Mouse (Mus musculus) CH12.LX (cell line): ENCODE data around the gene Nox1. TPM values are rescaled to one million over a fixed set of nuclear protein-coding genes. Genes with fewer than 3 reads are reported as not detected.

Source experiments
- DNase-seq: peaks from one replicate; pipeline ENCODE4 v3.0.0-alpha.2; 2013; ENCODE audit errors: extremely low read depth
- H3K27ac ChIP-seq: 2 replicates; pipeline ENCODE4 v1.5.1; 2012; ENCODE audit warnings: low read depth, mild to moderate bottlenecking, control low read depth, moderate library complexity; ENCODE audit not compliant: insufficient read depth
- H3K27me3 ChIP-seq: replicated peaks from 2 replicates; pipeline ENCODE3; 2012; ENCODE audit warnings: inconsistent platforms
- H3K36me3 ChIP-seq, 2 experiments: replicated peaks in 1 of 2; 2 replicates each; pipeline versions ENCODE3 to v1.6.1; 2012; ENCODE audit warnings: inconsistent platforms in 1 of 2, low read length in 1 of 2, mild to moderate bottlenecking in 1 of 2, mixed read lengths in 1 of 2, moderate library complexity in 1 of 2; ENCODE audit not compliant: control insufficient read depth in 1 of 2, insufficient read depth in 1 of 2
- H3K4me1 ChIP-seq, 2 experiments: 2 replicates each; pipeline ENCODE4 v1.6.1; 2012; ENCODE audit warnings: inconsistent platforms in 1 of 2, moderate library complexity in 1 of 2; ENCODE audit not compliant: insufficient read depth in 2 of 2, control insufficient read depth in 1 of 2
- H3K4me2 ChIP-seq: 2 replicates; pipeline ENCODE4 v1.6.1; 2012; ENCODE audit warnings: low read depth, mild to moderate bottlenecking, control low read depth; ENCODE audit not compliant: poor library complexity, insufficient read depth, severe bottlenecking
- H3K4me3 ChIP-seq, 3 experiments: fragments of 150-350 bp in 1 of 3; sonication (generic) in 1 of 3; replicated peaks in 1 of 3; 2 replicates each; pipeline versions ENCODE3 to v1.5.1; 2011 to 2012; ENCODE audit warnings: low read depth in 2 of 3, low read length in 2 of 3, mild to moderate bottlenecking in 2 of 3, moderate library complexity in 2 of 3, control low read depth in 1 of 3, improper control_type of control experiment in 1 of 3, inconsistent platforms in 1 of 3, mixed read lengths in 1 of 3; ENCODE audit not compliant: poor library complexity in 1 of 3
- H3K79me2 ChIP-seq: replicated peaks from 2 replicates; pipeline ENCODE4 v1.6.1; 2012; ENCODE audit warnings: mild to moderate bottlenecking, moderate library complexity; ENCODE audit not compliant: control insufficient read depth, poor library complexity, insufficient read depth, severe bottlenecking; ENCODE audit errors: extremely low read depth
- H3K9ac ChIP-seq: 2 replicates; pipeline ENCODE4 v1.6.1; 2012; ENCODE audit warnings: low read depth, mild to moderate bottlenecking, control low read depth, moderate library complexity; ENCODE audit not compliant: insufficient read depth
- H3K9me3 ChIP-seq: replicated peaks from 2 replicates; pipeline ENCODE3; 2012; ENCODE audit warnings: low read length, inconsistent platforms, mixed read lengths
- BHLHE40 ChIP-seq: IDR thresholded peaks from 2 replicates; pipeline ENCODE4 v1.6.1; 2011; ENCODE audit warnings: mild to moderate bottlenecking, low read depth, low read length, improper control_type of control experiment
- CHD1 ChIP-seq: IDR thresholded peaks from 2 replicates; pipeline ENCODE4 v1.6.1; 2012; ENCODE audit warnings: low read depth, low read length, improper control_type of control experiment, inconsistent platforms
- CHD2 ChIP-seq: IDR thresholded peaks from 2 replicates; pipeline ENCODE4 v1.6.1; 2011; ENCODE audit warnings: low read length, improper control_type of control experiment
- CTCF ChIP-seq, 2 experiments: IDR thresholded peaks in 1 of 2; conservative IDR thresholded peaks in 1 of 2; 2 replicates each; pipeline ENCODE4 v1.5.1; 2011 to 2012; ENCODE audit warnings: low read depth in 2 of 2, low read length in 2 of 2, improper control_type of control experiment in 1 of 2, inconsistent platforms in 1 of 2, mild to moderate bottlenecking in 1 of 2, moderate library complexity in 1 of 2
- ELF1 ChIP-seq: IDR thresholded peaks from 2 replicates; pipeline ENCODE4 v1.6.1; 2014; ENCODE audit warnings: low read depth, mild to moderate bottlenecking, inconsistent platforms, low read length, improper control_type of control experiment
- EP300 ChIP-seq: IDR thresholded peaks from 2 replicates; pipeline ENCODE4 v1.6.1; 2011; ENCODE audit warnings: low read length, improper control_type of control experiment
- ETS1 ChIP-seq: conservative IDR thresholded peaks from 2 replicates; pipeline ENCODE4 v1.6.1; 2012; ENCODE audit warnings: low read depth, mild to moderate bottlenecking, inconsistent platforms, low read length, improper control_type of control experiment, moderate library complexity
- GABPA ChIP-seq: IDR thresholded peaks from 2 replicates; pipeline ENCODE4 v1.6.1; 2012; ENCODE audit warnings: low read depth, low read length, improper control_type of control experiment, inconsistent platforms; ENCODE audit not compliant: insufficient replicate concordance
- HCFC1 ChIP-seq: IDR thresholded peaks from 2 replicates; pipeline ENCODE4 v1.6.1; 2012; ENCODE audit warnings: low read depth, mild to moderate bottlenecking, inconsistent platforms, low read length, improper control_type of control experiment
- IRF4 ChIP-seq: IDR thresholded peaks from 2 replicates; pipeline ENCODE4 v1.6.1; 2014; ENCODE audit warnings: low read depth, mild to moderate bottlenecking, inconsistent platforms, low read length, improper control_type of control experiment
- JUN ChIP-seq: IDR thresholded peaks from 2 replicates; pipeline ENCODE4 v1.6.1; 2011; ENCODE audit warnings: low read depth, mild to moderate bottlenecking, low read length, improper control_type of control experiment, moderate library complexity; ENCODE audit not compliant: insufficient read depth
- JUND ChIP-seq: conservative IDR thresholded peaks from 2 replicates; pipeline ENCODE4 v1.6.1; 2011; ENCODE audit warnings: low read depth, low read length, improper control_type of control experiment
- MAFK ChIP-seq: IDR thresholded peaks from 2 replicates; pipeline ENCODE4 v1.6.1; 2011; ENCODE audit warnings: low read length, improper control_type of control experiment; ENCODE audit not compliant: insufficient replicate concordance
- MAX ChIP-seq: IDR thresholded peaks from 2 replicates; pipeline ENCODE4 v1.6.1; 2011; ENCODE audit warnings: low read length, improper control_type of control experiment
- MAZ ChIP-seq: IDR thresholded peaks from 2 replicates; pipeline ENCODE4 v1.6.1; 2012; ENCODE audit warnings: low read depth, mild to moderate bottlenecking, inconsistent platforms, low read length, improper control_type of control experiment, moderate library complexity
- MXI1 ChIP-seq: IDR thresholded peaks from 2 replicates; pipeline ENCODE4 v1.6.1; 2011; ENCODE audit warnings: mild to moderate bottlenecking, low read depth, low read length, improper control_type of control experiment
- MYC ChIP-seq: IDR thresholded peaks from 2 replicates; pipeline ENCODE4 v1.6.1; 2011; ENCODE audit warnings: low read depth, mild to moderate bottlenecking, improper control_type of control experiment, low read length
- NELFE ChIP-seq: IDR thresholded peaks from 2 replicates; pipeline ENCODE4 v1.6.1; 2011; ENCODE audit warnings: low read depth, low read length, improper control_type of control experiment
- PAX5 ChIP-seq: IDR thresholded peaks from 2 replicates; pipeline ENCODE4 v1.6.1; 2012; ENCODE audit warnings: low read length, inconsistent platforms, mixed read lengths
- POLR2A ChIP-seq: IDR thresholded peaks from 2 replicates; pipeline ENCODE4 v1.6.1; 2011; ENCODE audit warnings: low read depth, mild to moderate bottlenecking, improper control_type of control experiment, low read length
- POLR2AphosphoS2 ChIP-seq: IDR thresholded peaks from 2 replicates; pipeline ENCODE4 v1.6.1; 2011; ENCODE audit warnings: low read depth, low read length, improper control_type of control experiment
- RAD21 ChIP-seq: IDR thresholded peaks from 2 replicates; pipeline ENCODE4 v1.6.1; 2011; ENCODE audit warnings: low read depth, mild to moderate bottlenecking, low read length, improper control_type of control experiment, moderate library complexity
- RCOR1 ChIP-seq: conservative IDR thresholded peaks from 2 replicates; pipeline ENCODE4 v1.6.1; 2012; ENCODE audit warnings: low read depth, mild to moderate bottlenecking, inconsistent platforms, low read length, improper control_type of control experiment
- SIN3A ChIP-seq: IDR thresholded peaks from 2 replicates; pipeline ENCODE4 v1.6.1; 2012; ENCODE audit warnings: low read length, improper control_type of control experiment, inconsistent platforms
- TBP ChIP-seq: conservative IDR thresholded peaks from 2 replicates; pipeline ENCODE4 v1.6.1; 2011; ENCODE audit warnings: low read depth, low read length, improper control_type of control experiment
- TCF12 ChIP-seq: IDR thresholded peaks from 2 replicates; pipeline ENCODE4 v1.6.1; 2014; ENCODE audit warnings: low read depth, mild to moderate bottlenecking, inconsistent platforms, low read length, improper control_type of control experiment
- USF1 ChIP-seq: IDR thresholded peaks from 2 replicates; pipeline ENCODE4 v1.6.1; 2014; ENCODE audit warnings: low read depth, mild to moderate bottlenecking, inconsistent platforms, low read length, improper control_type of control experiment
- USF2 ChIP-seq: conservative IDR thresholded peaks from 2 replicates; pipeline ENCODE4 v1.6.1; 2011; ENCODE audit warnings: low read depth, low read length, improper control_type of control experiment
- ZC3H11A ChIP-seq: IDR thresholded peaks from 2 replicates; pipeline ENCODE4 v1.6.1; 2012; ENCODE audit warnings: low read depth, mild to moderate bottlenecking, inconsistent platforms, low read length, improper control_type of control experiment
- ZKSCAN1 ChIP-seq: IDR thresholded peaks from 2 replicates; pipeline ENCODE4 v1.6.1; 2012; ENCODE audit warnings: low read depth, inconsistent platforms, low read length, improper control_type of control experiment, borderline replicate concordance
- ZMIZ1 ChIP-seq: IDR thresholded peaks from 2 replicates; pipeline ENCODE4 v1.6.1; 2012; ENCODE audit warnings: low read depth, mild to moderate bottlenecking, inconsistent platforms, low read length, improper control_type of control experiment
- dilution Hi-C: fragments of 300-500 bp; cut with MboI; formaldehyde crosslinking; loops from 2 replicates; pipeline ENCODE4 v1.14.3; 2020; ENCODE audit warnings: low sequenced_read_pairs; ENCODE audit not compliant: extremely low pct_unique_long_range_greater_than_20kb, extremely low pct_ligation_motif_present
- in situ Hi-C: fragments of 300-500 bp; cut with MboI; formaldehyde crosslinking; loops from 3 replicates; pipeline ENCODE4 v1.14.3; 2019; ENCODE audit warnings: low sequenced_read_pairs, low pct_ligation_motif_present, low pct_unique_long_range_greater_than_20kb, mixed read lengths
- polyA plus RNA-seq: library from polyadenylated mRNA; unstranded; fragments of >175 nt; gene quantifications from 2 replicates; pipeline ENCODE4 v1.2.1, GENCODE M21; 2012; ENCODE audit warnings: low read depth; ENCODE audit not compliant: insufficient read length
- total RNA-seq, 2 experiments: library from RNA; depleted of rRNA; stranded (reverse); fragments of 300-350 nt in 1 of 2; fragments of >200 nt in 1 of 2; gene quantifications; 2 replicates each; pipeline ENCODE4 v1.2.3; 2012 to 2014

The Nox1 gene
- total and polyA plus RNA-seq, 3 experiments = 0.04 to 0.77 (median 0.47) TPM

DNA sequence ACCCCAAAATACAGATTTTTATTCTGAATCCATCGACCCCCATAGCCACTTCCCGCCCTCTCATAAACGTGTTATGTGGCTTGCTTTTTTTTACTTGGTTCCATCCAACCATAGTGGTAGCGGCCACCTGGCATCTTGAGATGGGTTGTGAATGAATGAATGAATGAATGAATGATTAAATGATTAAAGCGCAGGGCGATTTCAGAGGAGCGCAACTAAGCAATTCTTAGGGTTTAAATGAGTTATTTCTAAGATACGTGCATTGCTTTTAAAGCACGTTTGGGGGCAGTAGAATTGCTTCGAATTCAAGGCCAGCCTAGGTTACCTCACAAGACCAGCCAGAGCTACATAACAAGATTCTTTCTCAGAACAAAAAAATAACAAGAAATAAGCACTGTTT is 162.0 kb downstream of the Nox1 start:
- Histone ChIP-seq H3K36me3 (peaks cover 23 to 37% of the 10 kb centered on the region in 2 experiments), H3K79me2 (peaks cover 17% of the 10 kb centered on the region), H3K9me3 (no peaks in the 10 kb centered on the region), H3K4me3 (peak overlapping the region; percentile 68 to 92 (median 72)), H3K27me3 (no peaks in the 10 kb centered on the region), H3K27ac (no peak overlapping the region), H3K9ac (peak overlapping the region; percentile 90), H3K4me2 (peak overlapping the region; percentile 89; the same call in 1 of the 2 replicates), H3K4me1 (peaks cover 0 to 7% of the 10 kb centered on the region in 2 experiments; a peak in 1 of 4 replicates)
- dilution Hi-C loops = no loop called here
- TF ChIP-seq ZC3H11A (no peak), ZMIZ1 (no peak), ZKSCAN1 (no peak), CTCF (conservative IDR thresholded peaks at IDR 0.05 in 1 of 2, IDR thresholded peaks at IDR 0.05 in 1 of 2; ENCODE audit: low read depth in 2 of 2, low read length in 2 of 2) (peak in 1 of 2 experiments; percentile 11; a peak in 1 of 4 replicates), TCF12 (no peak), MXI1 (no peak), TBP (no peak), USF2 (no peak), HCFC1 (no peak), CHD1 (0 out of 2 replicates have a peak, but pooled peaks have one; percentile 67), CHD2 (no peak), MYC (no peak), JUND (no peak)
- in situ Hi-C loops = no loop called here
- peak; percentile 31 for DNase-seq

DNA sequence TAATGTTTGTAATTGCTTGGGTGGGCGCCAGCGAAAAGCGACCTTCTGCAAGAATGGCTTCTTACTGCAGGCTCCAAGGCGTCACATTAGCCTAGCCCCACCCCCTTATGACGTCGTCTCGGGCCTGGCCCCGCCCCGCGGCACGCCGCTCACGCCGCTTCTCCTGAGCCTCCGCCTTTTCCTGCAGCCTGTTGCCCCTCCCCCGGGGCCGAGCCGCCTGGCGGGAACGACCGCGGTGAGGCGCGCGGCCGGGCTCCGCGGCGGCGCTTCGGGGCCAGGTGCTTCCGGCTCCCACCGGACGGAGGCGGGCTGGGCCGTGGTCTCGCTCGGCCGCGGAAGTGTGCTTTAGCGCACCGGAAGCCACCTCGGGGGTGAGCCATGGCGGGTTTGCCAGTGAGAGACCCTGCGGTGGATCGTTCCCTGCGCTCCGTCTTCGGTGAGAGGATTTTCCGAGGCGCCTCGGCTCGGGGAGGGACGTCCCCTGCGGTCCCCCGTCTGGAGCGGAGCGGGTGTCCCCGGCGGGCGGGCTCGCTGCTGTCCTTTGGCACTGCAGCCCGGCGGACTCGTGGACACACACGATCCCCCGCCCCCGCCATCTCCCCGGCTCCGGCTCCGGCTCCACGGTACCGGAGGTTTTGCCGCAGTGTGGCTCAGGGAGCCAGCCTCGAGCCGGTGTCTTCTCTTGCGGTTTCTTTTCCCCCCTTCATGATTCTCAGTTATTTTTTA is 162.6 kb downstream of the Nox1 start, which contains the start of gene Cstf2:
Cstf2 (plus strand) TSS at position 201 of the 726 bp plus-strand sequence.
- Histone ChIP-seq H3K36me3 (peaks cover 20 to 31% of the 10 kb centered on the region in 2 experiments), H3K9me3 (no peaks in the 10 kb centered on the region), H3K4me2 (peak within 1 kb of the TSS; percentile 89), H3K27me3 (no peaks in the 10 kb centered on the region), H3K79me2 (peaks cover 17% of the 10 kb centered on the region), H3K4me3 (peak within 1 kb of the TSS; percentile 68 to 92 (median 72)), H3K4me1 (peaks cover under 1 to 7% of the 10 kb centered on the region in 2 experiments; a peak in 1 of 4 replicates), H3K27ac (peak within 1 kb of the TSS; percentile 82), H3K9ac (peak within 1 kb of the TSS; percentile 90)
- peak; percentile 82 for DNase-seq
- dilution Hi-C loops (no loop called here), in situ Hi-C loops (no loop called here)
- TF ChIP-seq SIN3A = peak; percentile 61; the same call in 1 of the 2 replicates
- peak; percentile 85 for TF ChIP-seq BHLHE40
- no peak for TF ChIP-seq RAD21
- no peak for TF ChIP-seq JUN
- no peak for TF ChIP-seq USF1
- no peak; the same call in 1 of the 2 replicates for TF ChIP-seq ZMIZ1
- TF ChIP-seq MAZ = no peak
- no peak for TF ChIP-seq GABPA
- TF ChIP-seq ZC3H11A = no peak
- TF ChIP-seq CHD2 = no peak
- peak; percentile 85 for TF ChIP-seq POLR2A
- TF ChIP-seq POLR2AphosphoS2 = no peak
- TF ChIP-seq NELFE = peak; percentile 81
- TF ChIP-seq ELF1 = peak; percentile 83
- peak; percentile 72 for TF ChIP-seq TCF12
- no peak for TF ChIP-seq RCOR1
- TF ChIP-seq IRF4 = no peak
- TF ChIP-seq EP300 = no peak
- no peak for TF ChIP-seq USF2
- TF ChIP-seq JUND = no peak
- TF ChIP-seq ETS1 = no peak
- TF ChIP-seq TBP = no peak
- no peak for TF ChIP-seq MAFK
- TF ChIP-seq MAX = peak; percentile 35; the same call in 1 of the 2 replicates
- no peak for TF ChIP-seq ZKSCAN1
- TF ChIP-seq PAX5 = no peak
